Mouse (Mus musculus) cerebellum, adult (tissue): ENCODE results near the gene Sgo2a.
A peak's percentile ranks its signal among the peaks of the same experiment; 100 is the strongest.
"Not testable (repeated sequence)": the region's sequence is repeated elsewhere in the genome, so short reads cannot be mapped to it uniquely, and the experiment has no call there.

Experiments
- ATAC-seq: cut with Nextera tagmentation; 2 replicates; pipeline ENCODE4 v1.9.2; 2017; ENCODE audit warnings: mild to moderate bottlenecking, moderate library complexity, mixed read lengths; ENCODE audit not compliant: insufficient number of reproducible peaks, low FRiP score, low TSS enrichment

Sgo2a gene

GRCm38 (mm10) chr1:57995432-57996132, at the start of gene Sgo2a:
Gene Sgo2a (plus strand): TSS chr1:57995971.
- peak; percentile 99 for ATAC-seq

GRCm38 (mm10) chr1:57947552-57948347, 48.0 kb upstream of the Sgo2a start:
- no peak for ATAC-seq

GRCm38 (mm10) chr1:57949195-57949594, 46.6 kb upstream of the Sgo2a start:
- no peak for ATAC-seq

- no peak for ATAC-seq
These were observed 46.1 kb upstream of the Sgo2a start for GRCm38 (mm10) chr1:57949716-57950115.

- no peak for ATAC-seq
These were observed 43.3 kb upstream of the Sgo2a start for GRCm38 (mm10) chr1:57952509-57952908.

- ATAC-seq: no peak
These were observed 42.0 kb upstream of the Sgo2a start for GRCm38 (mm10) chr1:57953586-57954375.

- ATAC-seq: no peak
These were observed 41.4 kb upstream of the Sgo2a start for GRCm38 (mm10) chr1:57954376-57954765.

- ATAC-seq: no peak
These were observed 40.0 kb upstream of the Sgo2a start for GRCm38 (mm10) chr1:57955774-57956173.

- peak; percentile 97 for ATAC-seq
These were observed 26.2 kb upstream of the Sgo2a start for GRCm38 (mm10) chr1:57969327-57970271.

- no peak for ATAC-seq
These were observed 24.2 kb upstream of the Sgo2a start for GRCm38 (mm10) chr1:57971588-57971987.

GRCm38 (mm10) chr1:57976860-57977259, 18.9 kb upstream of the Sgo2a start:
- ATAC-seq: no peak

- no peak for ATAC-seq
These were observed 6.6 kb upstream of the Sgo2a start for GRCm38 (mm10) chr1:57989052-57989600.

- ATAC-seq: no peak
These were observed 4.5 kb upstream of the Sgo2a start for GRCm38 (mm10) chr1:57991277-57991676.

- no peak; the same call in 1 of the 2 replicates for ATAC-seq
These were observed 403 bp downstream of the Sgo2a start for GRCm38 (mm10) chr1:57996133-57996615.

GRCm38 (mm10) chr1:57998146-57998545, 2.4 kb downstream of the Sgo2a start:
- no peak for ATAC-seq

GRCm38 (mm10) chr1:58006388-58006787, 10.6 kb downstream of the Sgo2a start:
- ATAC-seq: not testable (repeated sequence)

- ATAC-seq: no peak
These were observed 23.1 kb downstream of the Sgo2a start, which contains the start of gene Kctd18 for GRCm38 (mm10) chr1:58018856-58019255. Gene Kctd18 (minus strand): TSS chr1:58018956.

GRCm38 (mm10) chr1:58027707-58028106, 31.9 kb downstream of the Sgo2a start:
- ATAC-seq: no peak

- ATAC-seq: peak; percentile 63
These were observed 33.9 kb downstream of the Sgo2a start, which contains the start of gene Aox1 for GRCm38 (mm10) chr1:58029636-58030117. Gene Aox1 (plus strand): TSS chr1:58029931.
